Mouse (Mus musculus) naive thymus-derived CD4-positive, alpha-beta T cell, adult 5 months (primary cell): ENCODE data around the gene Fam102a. TPM values are rescaled to one million over a fixed set of nuclear protein-coding genes. Genes with fewer than 3 reads are reported as not detected.

Experiments used
- polyA plus RNA-seq: library from polyadenylated mRNA; unstranded; fragments of 100-300 nt; shearing (Covaris generic); gene quantifications from one replicate; pipeline ENCODE4 v1.2.1, GENCODE M21; 2017

Fam102a gene
- polyA plus RNA-seq = 153 TPM

GRCm38 (mm10) chr2:32534733-32535471 is at the start of gene Fam102a:
Fam102a (plus strand) TSS chr2:32535332.

GRCm38 (mm10) chr2:32570698-32571494 is 35.8 kb downstream of the Fam102a start, which contains the start of gene Dpm2:
Dpm2 (plus strand) TSS chr2:32570858.

GRCm38 (mm10) chr2:32574497-32574896 is 39.4 kb downstream of the Fam102a start, which contains the start of gene Pip5kl1:
Pip5kl1 (plus strand) TSS chr2:32574797.

GRCm38 (mm10) chr2:32575586-32576160 is 40.5 kb downstream of the Fam102a start, which contains the start of gene 9430097D07Rik:
9430097D07Rik (minus strand) TSS chr2:32575684.

GRCm38 (mm10) chr2:32586871-32587351 is 51.8 kb downstream of the Fam102a start, which contains the start of gene St6galnac4:
St6galnac4 (plus strand) TSS chr2:32587095.

GRCm38 (mm10) chr2:32599409-32599808 is 64.3 kb downstream of the Fam102a start, which contains the start of gene St6galnac6:
St6galnac6 (plus strand) TSS chr2:32599709.

Other genes with a start within 250 kb of the Fam102a start
- gene Golga2, start 247.9 kb upstream of the Fam102a start, polyA plus RNA-seq = 32.0 TPM
- 137 TPM for gene Swi5, start 247.3 kb upstream of the Fam102a start, polyA plus RNA-seq
- gene Ciz1, start 183.0 kb upstream of the Fam102a start, polyA plus RNA-seq = 127 TPM
- not detected for gene Dnm1, start 182.0 kb upstream of the Fam102a start, polyA plus RNA-seq
- 32.4 TPM for gene 1110008P14Rik, start 153.4 kb upstream of the Fam102a start, polyA plus RNA-seq
- not detected for gene Lcn2, start 147.1 kb upstream of the Fam102a start, polyA plus RNA-seq
- 10.6 TPM for gene Ptges2, start 139.4 kb upstream of the Fam102a start, polyA plus RNA-seq
- 12.0 TPM for gene Naif1, start 84.9 kb upstream of the Fam102a start, polyA plus RNA-seq
- gene Slc25a25, start 83.9 kb upstream of the Fam102a start, polyA plus RNA-seq = 103 TPM
- gene Dpm2, start 35.5 kb downstream of the Fam102a start, polyA plus RNA-seq = 76.8 TPM
- not detected for gene Pip5kl1, start 39.5 kb downstream of the Fam102a start, polyA plus RNA-seq
- not detected for gene 9430097D07Rik, start 40.4 kb downstream of the Fam102a start, polyA plus RNA-seq
- gene St6galnac4, start 51.8 kb downstream of the Fam102a start, polyA plus RNA-seq = 15.0 TPM
- 1.1 TPM for gene St6galnac6, start 64.4 kb downstream of the Fam102a start, polyA plus RNA-seq
- not detected for gene Ak1, start 86.4 kb downstream of the Fam102a start, polyA plus RNA-seq
- gene Eng, start 111.3 kb downstream of the Fam102a start, polyA plus RNA-seq = 0.26 TPM
- 26.8 TPM for gene Fpgs, start 168.8 kb downstream of the Fam102a start, polyA plus RNA-seq
- 190 TPM for gene Cdk9, start 177.7 kb downstream of the Fam102a start, polyA plus RNA-seq
- 58.0 TPM for gene Sh2d3c, start 185.7 kb downstream of the Fam102a start, polyA plus RNA-seq
- not detected for gene 6330409D20Rik, start 205.7 kb downstream of the Fam102a start, polyA plus RNA-seq
- gene Tor2a, start 221.9 kb downstream of the Fam102a start, polyA plus RNA-seq = 41.5 TPM
- not detected for gene Ttc16, start 240.3 kb downstream of the Fam102a start, polyA plus RNA-seq
- 3.1 TPM for gene Ptrh1, start 240.5 kb downstream of the Fam102a start, polyA plus RNA-seq
- not detected for gene Cfap157, start 249.1 kb downstream of the Fam102a start, polyA plus RNA-seq